Mouse (Mus musculus) neural tube, embryonic 15.5 days (tissue): Measurements from ENCODE around the gene Hspa4. TPM values are rescaled to one million over a fixed set of nuclear protein-coding genes. Genes with fewer than 3 reads are reported as not detected.
"Not testable (repeated sequence)": the region's sequence is repeated elsewhere in the genome, so short reads cannot be mapped to it uniquely, and the experiment has no call there.

Experiments used
- ATAC-seq: fragments of 200-750 bp; cut with Nextera tagmentation; 2 replicates; pipeline ENCODE4 v1.8.0; 2017; ENCODE audit warnings: mild to moderate bottlenecking, moderate TSS enrichment, moderate library complexity; ENCODE audit not compliant: low FRiP score
- H3K27ac ChIP-seq: fragments of 300-500 bp; sonication (generic); replicated peaks from 2 replicates; pipeline ENCODE4 v1.5.1; 2015; ENCODE audit warnings: mild to moderate bottlenecking, inconsistent platforms
- H3K27me3 ChIP-seq: fragments of 300-500 bp; sonication (generic); replicated peaks from 2 replicates; pipeline ENCODE4 v1.6.1; 2015; ENCODE audit warnings: inconsistent platforms
- H3K36me3 ChIP-seq: fragments of 300-500 bp; sonication (generic); 2 replicates; pipeline ENCODE4 v1.6.1; 2015; ENCODE audit warnings: inconsistent platforms
- H3K4me1 ChIP-seq: fragments of 300-500 bp; sonication (generic); 2 replicates; pipeline ENCODE4 v1.6.1; 2015; ENCODE audit warnings: inconsistent platforms
- H3K4me2 ChIP-seq: fragments of 300-500 bp; sonication (generic); 2 replicates; pipeline ENCODE4 v1.6.1; 2015; ENCODE audit warnings: inconsistent platforms, mild to moderate bottlenecking, moderate library complexity
- H3K4me3 ChIP-seq: fragments of 300-500 bp; sonication (generic); replicated peaks from 2 replicates; pipeline ENCODE4 v1.5.1; 2015; ENCODE audit warnings: mild to moderate bottlenecking, inconsistent platforms
- H3K9ac ChIP-seq: fragments of 300-500 bp; sonication (generic); replicated peaks from 2 replicates; pipeline ENCODE4 v1.6.1; 2015; ENCODE audit warnings: mild to moderate bottlenecking, inconsistent platforms
- H3K9me3 ChIP-seq: fragments of 300-500 bp; sonication (generic); replicated peaks from 2 replicates; pipeline ENCODE4 v1.6.1; 2016; ENCODE audit warnings: inconsistent platforms
- WGBS: fragments of 180-500 bp; shearing (Covaris S2); methylation state at CpG from one replicate; pipeline ENCODE4 v1.1.7; 2015; ENCODE audit warnings: mixed read lengths; 5-methylcytosine and 5-hydroxymethylcytosine counted together
- polyA plus RNA-seq: library from polyadenylated mRNA; unstranded; fragments of >200 nt; fragmentation: Nextera tagmentation; extraction: Ambion mirVana; gene quantifications from 2 replicates; pipeline ENCODE4 v1.2.1, GENCODE M21; 2015

The Hspa4 gene
- polyA plus RNA-seq, 1 experiment from 2014 or later, result 43.5 TPM

DNA sequence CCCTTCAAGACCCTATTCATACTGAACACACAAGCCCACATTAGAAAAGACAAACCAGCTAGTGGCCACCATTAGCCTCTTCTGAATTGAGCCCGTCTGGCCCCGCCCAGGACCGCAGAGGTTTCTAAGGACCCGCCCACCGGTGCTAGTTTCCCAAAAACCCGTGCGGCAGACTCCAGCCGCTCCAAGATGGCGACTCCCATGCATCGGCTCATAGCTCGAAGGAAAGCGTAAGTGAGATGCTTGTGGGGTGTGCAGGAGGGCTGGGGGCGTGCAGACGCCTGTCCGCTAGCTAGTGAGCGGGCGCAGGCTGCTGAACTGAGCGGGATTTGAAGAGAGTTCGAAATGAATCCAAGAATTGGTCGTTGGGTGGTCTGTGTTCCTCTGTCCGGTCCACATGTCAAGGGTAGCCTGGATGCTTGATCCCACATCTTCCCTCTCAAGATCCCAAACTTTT is 24.3 kb upstream of the Hspa4 start, which contains the start of gene Zcchc10:
Gene Zcchc10, plus strand, starts transcription at position 168 of the 457 bp plus-strand sequence.
- Histone ChIP-seq H3K27ac (peak within 1 kb of the TSS; percentile 78), H3K36me3 (peaks cover 20% of the 10 kb centered on the region), H3K4me1 (peaks cover 13% of the 10 kb centered on the region), H3K9ac (peak within 1 kb of the TSS; percentile 83), H3K4me3 (peak within 1 kb of the TSS; percentile 71), H3K9me3 (no peaks in the 10 kb centered on the region), H3K27me3 (no peaks in the 10 kb centered on the region), H3K4me2 (peak within 1 kb of the TSS; percentile 69)
- peak; percentile 98 for ATAC-seq
- WGBS, result under 1% methylated on average over 21 of the region's 21 CpGs

- not testable (repeated sequence) for H3K9ac ChIP-seq, H3K4me1 ChIP-seq, H3K27me3 ChIP-seq, H3K9me3 ChIP-seq, H3K4me3 ChIP-seq, H3K4me2 ChIP-seq, H3K36me3 ChIP-seq, H3K27ac ChIP-seq, ATAC-seq
- WGBS, result 96% methylated on average over 13 of the region's 13 CpGs
Measured at GRCm38 (mm10) chr11:53319867-53320266, 19.6 kb upstream of the Hspa4 start.

- not testable (repeated sequence) for H3K4me1 ChIP-seq, H3K9me3 ChIP-seq, H3K4me2 ChIP-seq, H3K9ac ChIP-seq, H3K27ac ChIP-seq, H3K27me3 ChIP-seq, H3K36me3 ChIP-seq, ATAC-seq, H3K4me3 ChIP-seq
- WGBS, result 98% methylated on average over 3 of the region's 3 CpGs
Measured at GRCm38 (mm10) chr11:53318568-53318967, 18.3 kb upstream of the Hspa4 start.

DNA sequence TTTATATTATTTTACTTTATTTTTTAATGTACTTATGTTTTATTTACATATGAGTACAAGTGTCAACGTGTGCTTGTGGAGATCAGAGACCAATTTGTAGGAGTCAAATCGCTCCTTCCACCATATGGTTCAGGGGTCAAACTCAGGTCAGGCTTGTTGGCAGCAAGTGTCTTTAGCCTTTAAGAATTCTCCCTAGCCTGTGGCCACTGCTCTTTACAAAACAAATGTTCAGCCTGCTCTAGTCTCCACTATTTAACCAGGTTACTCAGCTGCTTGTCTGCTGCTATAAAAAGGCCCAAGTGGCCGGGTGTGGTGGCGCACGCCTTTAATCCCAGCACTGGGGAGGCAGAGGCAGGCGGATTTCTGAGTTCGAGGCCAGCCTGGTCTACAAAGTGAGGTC is 17.8 kb upstream of the Hspa4 start:
- no peaks in the 10 kb centered on the region for H3K9me3 ChIP-seq
- no peak for ATAC-seq
- H3K4me3 ChIP-seq, result no peak overlapping the region
- H3K4me1 ChIP-seq, result no peaks in the 10 kb centered on the region
- no peaks in the 10 kb centered on the region for H3K27me3 ChIP-seq
- no peak overlapping the region for H3K9ac ChIP-seq
- no peaks in the 10 kb centered on the region for H3K36me3 ChIP-seq
- no peak overlapping the region for H3K27ac ChIP-seq
- 75% methylated on average over 7 of the region's 7 CpGs for WGBS
- H3K4me2 ChIP-seq, result no peak overlapping the region

GRCm38 (mm10) chr11:53316996-53317395 is 16.7 kb upstream of the Hspa4 start:
- no peaks in the 10 kb centered on the region for H3K36me3 ChIP-seq
- no peaks in the 10 kb centered on the region for H3K27me3 ChIP-seq
- no peak for ATAC-seq
- H3K4me2 ChIP-seq, result no peak overlapping the region
- no peaks in the 10 kb centered on the region for H3K9me3 ChIP-seq
- WGBS, result 41% methylated on average over 6 of the region's 6 CpGs
- no peak overlapping the region for H3K4me3 ChIP-seq
- H3K27ac ChIP-seq, result no peak overlapping the region
- no peaks in the 10 kb centered on the region for H3K4me1 ChIP-seq
- no peak overlapping the region for H3K9ac ChIP-seq

DNA sequence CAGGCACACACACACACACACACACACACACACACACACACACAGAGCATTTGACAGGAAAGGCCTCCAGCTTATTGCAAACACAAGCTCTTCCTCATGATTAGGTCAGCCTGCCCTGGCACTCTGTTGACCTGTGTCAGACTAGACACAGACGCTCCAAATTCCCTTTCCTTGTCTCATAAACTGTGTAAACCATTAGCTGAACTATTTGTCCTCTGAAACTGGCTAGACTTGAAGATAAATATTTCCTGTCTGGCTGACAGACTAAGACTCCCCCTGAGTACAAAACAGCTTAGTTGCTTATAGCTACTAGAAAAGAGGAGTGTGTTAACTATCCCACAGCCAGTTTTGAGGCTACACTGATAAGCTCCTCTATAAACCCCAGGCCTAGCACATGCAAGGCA is 14.5 kb upstream of the Hspa4 start:
- Histone ChIP-seq H3K4me1 (no peaks in the 10 kb centered on the region), H3K27me3 (no peaks in the 10 kb centered on the region), H3K4me2 (no peak overlapping the region), H3K27ac (no peak overlapping the region), H3K9me3 (no peaks in the 10 kb centered on the region), H3K36me3 (no peaks in the 10 kb centered on the region), H3K4me3 (no peak overlapping the region), H3K9ac (no peak overlapping the region)
- ATAC-seq, result no peak
- 63% methylated on average over 1 of the region's 1 CpGs for WGBS

GRCm38 (mm10) chr11:53312823-53313222 is 12.6 kb upstream of the Hspa4 start:
- not testable (repeated sequence) for H3K4me1 ChIP-seq, H3K27me3 ChIP-seq, H3K4me2 ChIP-seq, H3K36me3 ChIP-seq, H3K9me3 ChIP-seq, H3K4me3 ChIP-seq, H3K27ac ChIP-seq, ATAC-seq, H3K9ac ChIP-seq
- 84% methylated on average over 1 of the region's 1 CpGs for WGBS

DNA sequence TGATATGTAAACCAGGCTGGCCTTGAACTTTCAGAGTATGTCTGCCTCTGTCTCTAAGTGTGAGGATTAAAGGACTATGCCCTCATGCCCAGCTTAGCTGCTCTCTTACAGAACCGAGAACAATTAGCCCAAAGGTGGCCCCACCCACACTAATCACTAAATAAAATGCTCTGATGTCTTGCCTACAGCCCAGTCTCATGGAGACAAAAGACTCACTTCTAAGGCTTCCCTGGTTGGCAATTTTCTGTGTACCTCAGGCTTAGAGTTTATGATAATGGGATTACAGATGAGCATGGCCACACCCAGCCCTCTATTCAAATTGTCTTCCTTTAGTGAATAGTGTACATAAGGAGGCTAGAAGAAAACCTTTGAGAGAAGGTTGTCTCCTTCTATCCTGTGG is 11.1 kb upstream of the Hspa4 start:
- H3K36me3 ChIP-seq, result no peaks in the 10 kb centered on the region
- no peak for ATAC-seq
- H3K4me3 ChIP-seq, result no peak overlapping the region
- H3K27ac ChIP-seq, result no peak overlapping the region
- H3K9ac ChIP-seq, result no peak overlapping the region
- H3K27me3 ChIP-seq, result no peaks in the 10 kb centered on the region
- WGBS, result 48% methylated on average over 1 of the region's 1 CpGs
- H3K4me1 ChIP-seq, result no peaks in the 10 kb centered on the region
- no peak overlapping the region for H3K4me2 ChIP-seq
- H3K9me3 ChIP-seq, result no peaks in the 10 kb centered on the region

GRCm38 (mm10) chr11:53308884-53309310 is 8.6 kb upstream of the Hspa4 start:
- Histone ChIP-seq H3K4me2 (no peak overlapping the region), H3K9ac (no peak overlapping the region), H3K9me3 (no peaks in the 10 kb centered on the region), H3K36me3 (no peaks in the 10 kb centered on the region), H3K4me1 (no peaks in the 10 kb centered on the region), H3K27ac (no peak overlapping the region; the same call in 1 of the 2 replicates), H3K27me3 (no peaks in the 10 kb centered on the region), H3K4me3 (no peak overlapping the region)
- no peak for ATAC-seq
- 65% methylated on average over 2 of the region's 2 CpGs for WGBS

GRCm38 (mm10) chr11:53308251-53308864 is 8.1 kb upstream of the Hspa4 start:
- ATAC-seq, result no peak
- H3K4me3 ChIP-seq, result no peak overlapping the region
- no peak overlapping the region for H3K4me2 ChIP-seq
- no peaks in the 10 kb centered on the region for H3K36me3 ChIP-seq
- H3K9me3 ChIP-seq, result no peaks in the 10 kb centered on the region
- H3K9ac ChIP-seq, result no peak overlapping the region
- no peaks in the 10 kb centered on the region for H3K27me3 ChIP-seq
- H3K4me1 ChIP-seq, result no peaks in the 10 kb centered on the region
- H3K27ac ChIP-seq, result no peak overlapping the region; the same call in 1 of the 2 replicates

- Histone ChIP-seq H3K9ac (no peak overlapping the region), H3K4me2 (no peak overlapping the region), H3K9me3 (no peaks in the 10 kb centered on the region), H3K36me3 (no peaks in the 10 kb centered on the region), H3K4me1 (no peaks in the 10 kb centered on the region), H3K27ac (no peak overlapping the region), H3K27me3 (no peaks in the 10 kb centered on the region), H3K4me3 (no peak overlapping the region)
- WGBS, result 73% methylated on average over 10 of the region's 10 CpGs
- ATAC-seq, result no peak
Measured at GRCm38 (mm10) chr11:53307558-53308065, 7.4 kb upstream of the Hspa4 start.

DNA sequence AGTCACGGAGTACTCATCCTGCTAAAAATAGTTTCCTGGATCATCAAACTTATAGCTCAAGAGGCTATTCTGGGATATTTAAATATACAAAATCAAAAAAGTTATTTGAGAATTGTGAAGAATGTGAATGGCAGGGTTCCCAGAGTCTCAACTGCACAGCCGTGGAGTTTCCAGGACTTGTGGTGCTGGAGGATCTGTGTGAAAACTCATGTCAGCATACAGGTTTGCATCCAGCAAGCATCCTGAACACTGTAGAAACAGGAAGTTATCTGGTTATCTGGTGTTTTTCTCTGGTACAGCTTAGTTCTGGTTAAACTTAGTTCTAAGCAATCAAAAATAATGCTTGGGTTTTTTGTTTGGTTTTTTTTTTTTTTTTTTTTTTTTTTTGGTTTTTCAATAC is 6.7 kb upstream of the Hspa4 start:
- no peaks in the 10 kb centered on the region for H3K36me3 ChIP-seq
- ATAC-seq, result no peak
- 87% methylated on average over 2 of the region's 2 CpGs for WGBS
- H3K27ac ChIP-seq, result no peak overlapping the region
- no peaks in the 10 kb centered on the region for H3K27me3 ChIP-seq
- H3K9me3 ChIP-seq, result no peaks in the 10 kb centered on the region
- H3K4me1 ChIP-seq, result no peaks in the 10 kb centered on the region
- H3K9ac ChIP-seq, result no peak overlapping the region
- no peak overlapping the region for H3K4me2 ChIP-seq
- H3K4me3 ChIP-seq, result no peak overlapping the region
